Mouse (Mus musculus): ENCODE measurements at regions not wholly inside any gene's neighbourhood (a gene's known extent, or its start where the extent isn't known, plus 50 kb on each side); places are given as distances from the start of the nearest gene placed in this dataset.

GRCm38 (mm10) chr1:128740616-128741015 is 148.5 kb upstream of the Cxcr4 start:
- DNase-seq (ENCODE audit: low spot score in 2 of 2) = peak in 1 of 2 experiments; percentile 31

- no peak for DNase-seq (ENCODE audit: low spot score in 2 of 2)
These were observed 146.1 kb upstream of the Cxcr4 start for GRCm38 (mm10) chr1:128738152-128738551.

- DNase-seq (ENCODE audit: low spot score in 2 of 2) = no peak
These were observed 142.8 kb upstream of the Cxcr4 start for GRCm38 (mm10) chr1:128734857-128735256.

GRCm38 (mm10) chr1:128731445-128731844 is 139.4 kb upstream of the Cxcr4 start:
- DNase-seq (ENCODE audit: low spot score in 2 of 2) = peak in 1 of 2 experiments; percentile 22

GRCm38 (mm10) chr1:128724433-128725091 is 132.5 kb upstream of the Cxcr4 start:
- no peak for DNase-seq (ENCODE audit: low spot score in 2 of 2)

- no peak for DNase-seq (ENCODE audit: low spot score in 2 of 2)
These were observed 131.8 kb upstream of the Cxcr4 start for GRCm38 (mm10) chr1:128723843-128724242.

- no peak for DNase-seq (ENCODE audit: low spot score in 2 of 2)
These were observed 130.0 kb upstream of the Cxcr4 start for GRCm38 (mm10) chr1:128722061-128722471.

GRCm38 (mm10) chr1:128714843-128715242 is 122.8 kb upstream of the Cxcr4 start:
- DNase-seq (ENCODE audit: low spot score in 2 of 2) = no peak

- no peak for DNase-seq (ENCODE audit: low spot score in 2 of 2)
These were observed 120.8 kb upstream of the Cxcr4 start for GRCm38 (mm10) chr1:128712876-128713275.

- no peak for DNase-seq (ENCODE audit: low spot score in 2 of 2)
These were observed 119.0 kb upstream of the Cxcr4 start for GRCm38 (mm10) chr1:128711121-128711520.

GRCm38 (mm10) chr1:128707747-128708146 is 115.7 kb upstream of the Cxcr4 start:
- no peak for DNase-seq (ENCODE audit: low spot score in 2 of 2)

- no peak for DNase-seq (ENCODE audit: low spot score in 2 of 2)
These were observed 114.1 kb upstream of the Cxcr4 start for GRCm38 (mm10) chr1:128706167-128706566.

GRCm38 (mm10) chr1:128705071-128705503 is 113.0 kb upstream of the Cxcr4 start:
- DNase-seq (ENCODE audit: low spot score in 2 of 2) = no peak

- no peak for DNase-seq (ENCODE audit: low spot score in 2 of 2)
These were observed 109.2 kb upstream of the Cxcr4 start for GRCm38 (mm10) chr1:128701326-128701725.

- no peak for DNase-seq (ENCODE audit: low spot score in 2 of 2)
These were observed 105.9 kb upstream of the Cxcr4 start for GRCm38 (mm10) chr1:128697962-128698361.

GRCm38 (mm10) chr1:128695936-128696335 is 103.8 kb upstream of the Cxcr4 start:
- no peak for DNase-seq (ENCODE audit: low spot score in 2 of 2)

GRCm38 (mm10) chr1:128692799-128693198 is 100.7 kb upstream of the Cxcr4 start:
- DNase-seq (ENCODE audit: low spot score in 2 of 2) = no peak

GRCm38 (mm10) chr1:128692313-128692712 is 100.2 kb upstream of the Cxcr4 start:
- DNase-seq (ENCODE audit: low spot score in 2 of 2) = no peak

GRCm38 (mm10) chr1:128687236-128687927 is 95.3 kb upstream of the Cxcr4 start:
- DNase-seq (ENCODE audit: low spot score in 2 of 2) = no peak

- no peak for DNase-seq (ENCODE audit: low spot score in 2 of 2)
These were observed 93.5 kb upstream of the Cxcr4 start for GRCm38 (mm10) chr1:128685467-128686137.

GRCm38 (mm10) chr1:128682942-128683341 is 90.8 kb upstream of the Cxcr4 start:
- DNase-seq (ENCODE audit: low spot score in 2 of 2) = no peak

GRCm38 (mm10) chr1:128681261-128681660 is 89.2 kb upstream of the Cxcr4 start:
- DNase-seq (ENCODE audit: low spot score in 2 of 2) = no peak
